Mouse (Mus musculus): ENCODE measurements around the gene Lsamp.

DNA sequence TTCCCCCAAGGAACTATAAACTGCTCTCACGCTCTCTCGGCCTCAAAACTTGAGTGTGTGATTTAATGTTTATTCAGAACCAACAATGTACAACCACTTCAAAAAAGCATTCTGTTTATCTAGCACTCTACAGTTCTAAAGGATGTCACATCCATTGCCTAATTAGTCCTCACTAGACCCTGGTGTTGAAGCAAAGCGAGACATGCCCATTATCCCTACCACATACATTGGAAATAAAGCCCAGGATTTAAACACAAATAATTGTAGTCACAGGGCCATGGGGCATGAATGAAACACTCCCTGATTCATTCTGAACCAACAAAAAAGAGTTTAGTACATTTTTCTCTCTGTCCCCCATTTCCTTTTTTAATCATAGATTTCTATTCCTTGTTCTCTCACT, 1567.0 kb downstream of the Lsamp start:
- TF ChIP-seq CTCF (IDR thresholded peaks at IDR 0.05; ENCODE audit: low read depth), result no peak
- TF ChIP-seq EP300 (IDR thresholded peaks at IDR 0.05; ENCODE audit: low read depth), result no peak
